Mouse (Mus musculus): ENCODE results near the gene Anks1.

DNA sequence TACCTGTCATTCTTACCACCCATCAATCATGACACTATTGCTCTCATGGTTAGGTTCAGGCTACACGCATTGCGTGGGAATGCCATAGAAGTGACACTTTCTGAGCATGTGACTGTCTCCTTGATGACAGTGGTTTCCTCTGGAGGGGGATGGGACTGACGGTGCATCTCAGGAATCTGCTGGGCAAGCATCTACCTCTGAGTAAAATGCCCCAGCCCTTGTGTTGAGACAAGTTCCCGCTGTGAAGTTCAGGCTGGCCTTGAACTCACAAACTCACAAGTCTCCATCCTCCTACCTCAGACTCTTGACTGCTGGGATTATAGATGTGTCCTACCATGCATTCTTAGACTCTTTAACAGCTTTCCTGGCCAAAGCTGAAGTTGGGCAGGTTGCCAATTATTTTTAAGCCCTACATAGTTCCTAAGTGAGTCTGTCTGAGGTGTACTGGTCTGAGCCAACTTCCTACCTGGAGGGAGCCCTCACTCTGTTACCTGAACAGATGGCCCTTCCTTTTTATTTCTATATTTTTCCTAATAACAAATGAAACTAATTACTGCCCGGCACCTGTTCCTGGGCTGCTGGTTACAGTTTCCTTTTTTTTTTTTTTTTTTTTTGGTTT is 72.5 kb downstream of the Anks1 start:
- TF ChIP-seq CTCF (IDR thresholded peaks at IDR 0.05; ENCODE audit: control insufficient read depth, insufficient read depth, insufficient replicate concordance, low read depth, low read length) (no peak), POLR2A (IDR thresholded peaks at IDR 0.05; ENCODE audit: control insufficient read depth, low read depth, low read length) (no peak)
